Mouse (Mus musculus) cerebellum, adult (tissue): ENCODE measurements around the gene Gm17359.
A peak's percentile ranks its signal among the peaks of the same experiment; 100 is the strongest.

ENCODE experiments used
- ATAC-seq: cut with Nextera tagmentation; 2 replicates; pipeline ENCODE4 v1.9.2; 2017; ENCODE audit warnings: mild to moderate bottlenecking, moderate library complexity, mixed read lengths; ENCODE audit not compliant: insufficient number of reproducible peaks, low FRiP score, low TSS enrichment

The Gm17359 gene

DNA sequence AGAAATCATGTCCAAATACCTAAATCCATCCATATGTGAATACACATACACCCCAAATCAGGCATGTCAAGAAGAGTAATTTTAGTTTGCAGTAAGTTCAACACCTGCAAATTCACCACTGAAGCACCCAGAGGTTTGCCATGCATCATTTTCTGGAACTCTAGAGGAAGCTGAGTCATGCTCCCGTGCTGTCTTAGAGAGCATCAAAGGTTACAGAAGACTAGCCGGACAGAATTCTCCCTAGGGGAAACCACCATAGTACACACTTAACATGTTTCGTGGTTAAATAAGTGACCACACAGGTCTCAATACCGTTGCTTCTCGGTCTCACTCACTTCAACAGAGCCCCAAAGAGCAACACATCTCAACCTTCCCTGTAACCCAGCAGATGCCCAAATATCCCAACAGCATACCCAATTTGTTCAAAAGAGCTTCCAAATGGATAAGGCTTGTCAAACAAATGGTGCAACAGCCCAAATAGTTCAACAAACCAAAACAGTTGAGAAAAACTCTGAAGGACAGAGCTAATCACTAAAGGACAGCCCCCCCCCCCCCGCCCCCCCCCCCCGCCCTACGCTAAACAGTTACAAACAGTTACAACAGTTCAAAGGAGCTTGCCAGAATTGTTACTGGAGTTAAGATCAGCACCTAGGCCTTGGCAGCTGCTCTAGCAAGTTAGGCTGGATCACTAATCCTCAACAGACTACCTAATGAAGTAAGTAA lies at the start of gene Gm17359:
Gene Gm17359 (plus strand): TSS at position 618 of the 723 bp plus-strand sequence.
- no peak for ATAC-seq

DNA sequence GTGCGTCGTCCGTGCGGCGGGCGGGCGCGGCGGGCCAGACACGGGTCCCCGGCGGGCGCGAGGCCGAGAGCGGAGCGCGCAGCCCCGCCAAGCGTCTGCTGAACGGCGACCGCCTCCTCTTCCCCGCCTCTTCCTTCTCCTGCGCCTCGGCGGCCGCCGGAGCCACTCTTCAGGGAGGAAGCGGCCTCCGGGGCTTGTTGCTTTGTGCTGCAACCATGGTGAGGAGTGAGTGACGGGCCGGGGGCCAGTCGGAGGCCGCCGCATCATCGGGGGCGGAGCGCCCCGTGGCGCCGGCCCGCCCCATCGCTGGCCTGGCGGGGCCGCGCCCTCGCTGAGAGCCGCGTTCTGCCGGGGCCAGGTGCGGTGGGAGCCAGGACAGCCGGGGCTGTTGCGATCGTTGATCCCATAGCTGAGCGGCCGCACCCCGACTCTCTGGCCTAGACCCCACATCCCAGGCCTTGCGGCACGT lies 49.3 kb upstream of the Gm17359 start:
- peak; percentile 95 for ATAC-seq

DNA sequence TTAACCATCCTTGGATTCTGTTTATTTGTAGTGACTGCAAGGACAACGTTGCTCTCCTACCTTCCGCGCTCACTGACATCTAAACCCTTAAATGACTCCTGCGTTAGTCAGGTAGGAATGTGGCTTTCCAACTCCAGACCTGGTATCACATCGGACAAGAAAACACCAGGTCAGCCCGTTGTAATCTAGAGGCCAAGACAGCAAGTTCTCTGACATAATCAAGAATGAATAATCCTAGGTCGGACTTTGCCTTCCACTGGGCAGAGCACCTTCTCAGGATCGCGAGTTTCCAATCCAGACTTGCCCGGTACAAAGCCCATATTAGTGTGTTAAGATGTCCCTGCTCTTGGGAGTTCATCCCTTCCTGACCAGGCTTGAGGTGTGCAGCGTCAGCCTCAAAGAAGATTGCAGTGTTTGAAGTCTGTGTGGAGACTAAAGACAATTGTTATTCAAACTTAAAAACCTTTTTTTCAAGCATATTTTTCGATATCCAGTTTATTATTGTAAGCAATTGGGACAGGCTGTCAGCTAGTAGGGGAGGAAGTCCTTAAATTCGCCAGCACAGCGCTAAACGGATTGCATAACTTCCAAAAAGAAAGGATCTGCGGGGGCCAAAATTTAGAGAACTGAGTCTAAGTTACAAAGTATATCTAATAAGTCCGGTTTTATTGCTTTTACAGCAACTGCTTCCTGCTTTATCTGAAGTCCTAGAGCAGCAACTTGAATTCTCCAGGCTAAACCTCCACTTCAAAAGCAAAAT lies 48.6 kb upstream of the Gm17359 start:
- no peak for ATAC-seq

DNA sequence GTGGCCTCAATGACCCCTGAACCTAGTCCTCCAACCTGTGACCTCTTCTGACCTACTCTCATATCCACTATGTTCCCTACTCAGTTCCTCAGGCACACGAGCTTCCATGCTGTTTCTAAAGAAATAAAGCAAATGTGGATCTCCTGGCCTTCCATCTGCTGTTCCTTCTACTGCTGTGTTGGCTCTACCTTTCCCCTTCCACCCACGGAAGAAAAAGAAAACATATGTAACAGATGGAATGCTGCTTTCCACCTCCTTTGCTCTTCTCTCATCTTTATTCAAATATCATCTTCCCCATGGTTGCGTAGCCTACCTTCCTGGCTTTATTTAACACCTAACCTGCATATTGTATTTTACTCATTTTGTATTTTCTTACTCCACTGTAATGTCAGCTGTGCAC lies 47.4 kb upstream of the Gm17359 start:
- ATAC-seq = no peak

DNA sequence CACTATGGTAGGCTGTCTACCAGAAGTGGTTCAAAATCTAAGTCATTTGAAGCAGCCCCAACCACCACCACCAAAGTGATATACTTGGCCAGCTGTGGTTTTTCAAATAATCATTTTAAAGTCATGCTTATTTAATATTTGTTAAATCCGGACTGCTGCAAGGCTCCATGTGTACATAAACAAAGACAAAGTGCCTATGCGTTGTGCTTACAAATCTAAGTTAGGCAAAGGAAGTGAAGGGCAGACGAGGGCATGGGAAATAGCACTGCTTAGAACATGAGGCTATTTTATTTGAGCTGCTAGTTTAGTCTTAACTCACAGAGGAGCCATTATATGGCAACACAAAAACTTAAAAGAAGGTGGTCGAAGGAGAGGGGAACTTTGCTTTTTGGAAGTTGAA lies 43.4 kb upstream of the Gm17359 start:
- no peak for ATAC-seq

DNA sequence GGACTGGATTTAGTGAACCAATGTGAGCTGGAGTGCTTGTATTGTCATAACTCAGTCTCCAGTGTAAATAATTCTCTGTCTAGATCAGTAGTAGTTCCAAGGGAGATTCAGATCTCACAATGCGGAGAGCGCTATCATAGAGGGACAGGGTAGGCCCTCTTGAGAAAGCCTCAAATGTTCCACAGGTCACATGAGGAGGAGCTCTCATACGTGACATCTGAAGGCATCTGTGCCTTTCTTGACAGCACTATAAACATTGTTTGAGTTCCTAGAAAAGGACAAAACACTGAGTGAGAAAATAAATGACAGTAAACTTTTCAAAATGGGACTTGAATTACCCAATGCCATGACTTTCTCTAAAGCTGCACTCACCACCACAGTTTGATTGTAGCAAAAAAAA lies 41.8 kb upstream of the Gm17359 start:
- no peak for ATAC-seq

DNA sequence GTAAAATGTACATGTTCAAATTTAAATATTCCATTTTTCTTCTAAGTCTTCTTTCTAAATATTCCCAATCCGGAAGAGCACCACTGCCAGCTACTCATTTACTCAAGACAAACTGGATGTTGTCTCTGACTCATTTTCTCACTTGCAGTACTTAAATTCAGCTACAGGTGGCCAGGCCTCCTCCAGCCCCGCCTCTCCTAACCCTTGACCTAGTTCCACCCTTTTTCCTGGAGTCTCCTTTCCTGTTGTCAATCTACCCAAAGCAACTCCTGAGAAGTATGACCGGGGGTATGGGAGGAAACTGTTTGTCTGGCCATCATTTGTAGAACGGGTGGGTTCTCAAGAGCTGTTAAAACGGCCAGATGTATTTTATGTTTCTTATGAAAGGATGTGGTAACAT lies 40.4 kb upstream of the Gm17359 start:
- no peak for ATAC-seq

DNA sequence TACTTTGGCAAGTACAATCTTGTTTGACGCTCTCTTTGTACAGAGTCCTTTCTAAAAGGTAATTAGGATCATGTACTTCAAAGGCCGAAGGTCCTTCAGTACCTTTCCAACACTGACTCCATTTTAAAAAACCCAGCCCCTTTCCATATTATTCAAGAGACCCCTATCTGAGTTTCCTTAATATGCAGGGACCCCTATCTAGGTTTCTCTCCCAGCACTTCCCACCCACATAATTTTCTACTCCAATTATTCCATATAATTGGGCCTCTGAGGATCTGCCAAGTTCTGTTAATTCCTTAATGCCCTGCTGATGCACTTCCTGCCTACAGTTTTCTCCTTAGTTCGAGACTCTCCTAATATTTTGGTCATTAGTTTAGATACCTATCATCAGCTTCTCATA lies 39.9 kb upstream of the Gm17359 start:
- no peak for ATAC-seq

DNA sequence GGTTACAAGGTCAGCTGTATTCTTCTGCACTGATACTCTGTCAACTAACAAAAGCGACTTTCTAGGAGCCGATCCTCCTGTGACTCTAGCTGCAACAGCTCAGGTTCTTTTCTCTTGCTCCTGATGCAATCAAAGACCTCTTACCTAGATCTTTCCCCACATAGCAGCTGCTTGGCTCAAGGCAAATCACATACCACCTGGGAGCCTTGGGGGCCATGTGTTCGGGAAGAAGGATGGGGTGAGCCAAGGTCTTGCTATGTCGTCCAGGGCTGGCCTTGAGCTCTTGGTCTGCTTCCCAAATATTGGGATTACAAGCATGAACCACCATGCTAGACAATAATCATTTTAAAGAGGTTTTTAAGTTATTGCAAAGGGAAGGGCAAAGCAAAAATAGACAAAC lies 39.2 kb upstream of the Gm17359 start:
- ATAC-seq = no peak

DNA sequence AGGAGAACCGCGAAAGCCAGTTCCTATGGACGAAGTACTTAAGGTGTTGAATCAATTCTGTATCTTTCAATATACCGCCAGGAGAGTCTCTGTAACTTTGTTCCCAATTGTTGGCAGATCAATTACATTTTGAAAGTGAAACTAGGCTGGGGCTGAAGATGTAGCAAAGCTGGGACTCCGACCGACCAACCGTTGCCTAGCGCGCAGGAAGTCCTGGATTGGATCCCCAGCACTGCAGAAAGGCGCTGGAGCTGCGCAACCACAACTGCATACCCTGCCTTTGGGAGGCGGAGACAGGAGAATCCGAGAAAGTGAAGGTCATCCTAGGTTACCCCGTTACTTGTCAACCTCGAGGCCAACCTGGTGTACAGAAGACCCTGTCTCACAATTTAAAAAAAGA lies 37.1 kb upstream of the Gm17359 start:
- no peak for ATAC-seq

DNA sequence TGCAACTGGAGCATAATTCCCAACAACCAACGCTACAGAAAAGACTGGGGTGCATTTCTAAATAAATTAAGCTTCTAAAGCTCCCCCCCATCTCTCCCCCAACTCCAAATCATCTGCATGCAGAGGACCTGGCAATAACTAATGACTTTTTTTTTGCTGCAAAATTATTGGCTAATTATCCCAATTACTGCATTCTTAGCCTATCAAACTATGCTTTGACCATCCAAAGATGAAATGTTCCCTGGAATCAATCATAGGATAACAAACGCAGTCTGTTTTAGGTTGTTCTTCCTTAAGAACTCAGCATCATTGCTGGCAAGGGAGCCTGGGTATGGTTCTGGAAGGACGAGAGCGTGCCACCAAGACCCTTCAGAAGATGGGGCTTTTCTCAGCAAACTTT lies 27.9 kb upstream of the Gm17359 start:
- ATAC-seq = no peak

DNA sequence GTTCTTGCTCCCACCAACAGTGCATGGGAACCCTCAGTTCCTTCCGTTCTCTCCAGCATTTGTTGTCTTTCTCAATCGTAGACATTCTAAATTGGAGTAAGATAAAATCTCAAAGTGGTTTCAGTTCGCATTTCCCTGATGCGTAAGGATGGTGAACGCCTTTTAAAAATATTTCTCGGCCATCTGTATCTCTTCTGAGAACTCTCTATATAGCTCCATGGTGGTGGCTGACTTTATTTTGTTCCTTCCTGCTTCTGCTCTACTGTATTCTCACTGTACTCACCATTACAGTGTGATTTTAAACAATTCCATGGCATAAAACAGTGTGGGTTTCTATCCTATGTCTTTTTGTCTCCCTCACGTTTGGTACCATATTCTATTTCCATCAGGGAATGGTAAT lies 26.3 kb upstream of the Gm17359 start:
- no peak for ATAC-seq

DNA sequence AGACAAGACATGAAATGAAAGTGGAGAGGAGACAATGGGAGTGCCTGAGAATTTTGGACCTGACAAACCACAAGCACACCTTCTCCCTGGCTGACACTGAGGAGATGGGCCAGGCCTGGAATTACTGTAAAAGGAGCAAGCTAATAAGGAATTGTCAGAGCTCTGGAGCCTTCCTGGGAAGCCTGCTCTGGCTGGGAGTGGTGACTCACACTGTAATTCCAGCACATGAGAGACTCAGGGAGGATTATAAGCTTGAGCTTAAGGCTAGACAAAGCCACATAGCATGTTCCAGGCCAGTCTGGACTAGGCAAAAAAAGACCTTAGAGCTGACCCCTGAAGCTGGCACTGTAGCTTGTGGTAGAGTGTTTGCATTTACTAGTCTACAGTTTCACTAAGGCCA lies 24.6 kb upstream of the Gm17359 start:
- no peak for ATAC-seq

DNA sequence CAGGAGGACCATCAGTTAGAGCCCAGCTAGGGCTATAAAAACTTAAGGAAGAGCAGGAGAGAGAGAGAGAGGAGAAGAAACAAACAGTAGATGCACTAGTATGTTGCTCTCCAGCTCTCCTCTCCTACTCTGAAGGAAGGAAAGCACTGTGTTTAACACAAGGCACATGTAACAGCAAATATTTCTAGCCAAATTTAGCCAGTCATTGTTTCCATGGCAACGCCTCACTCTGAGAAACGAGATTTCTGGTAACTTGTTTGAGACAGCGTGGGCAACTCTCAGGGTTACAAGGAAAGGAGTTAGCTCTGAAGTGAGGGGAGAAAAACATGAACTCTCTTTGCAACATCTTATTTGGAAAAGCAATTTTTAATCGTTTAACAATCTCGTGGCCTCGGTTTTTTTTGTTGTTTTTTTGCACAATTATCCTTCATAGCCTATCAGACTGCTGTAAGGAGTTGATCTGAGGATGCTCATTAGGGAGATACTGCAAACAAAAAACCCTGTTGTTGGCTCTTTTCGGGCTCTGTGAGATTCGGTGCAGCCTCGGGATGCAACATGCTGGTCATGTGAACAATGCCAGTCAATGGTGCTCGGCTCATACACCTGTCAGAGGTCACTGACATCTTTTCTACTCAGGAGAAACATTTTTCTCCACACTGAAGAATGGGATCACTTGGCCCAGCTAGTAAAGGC lies 22.3 kb upstream of the Gm17359 start:
- ATAC-seq = no peak

DNA sequence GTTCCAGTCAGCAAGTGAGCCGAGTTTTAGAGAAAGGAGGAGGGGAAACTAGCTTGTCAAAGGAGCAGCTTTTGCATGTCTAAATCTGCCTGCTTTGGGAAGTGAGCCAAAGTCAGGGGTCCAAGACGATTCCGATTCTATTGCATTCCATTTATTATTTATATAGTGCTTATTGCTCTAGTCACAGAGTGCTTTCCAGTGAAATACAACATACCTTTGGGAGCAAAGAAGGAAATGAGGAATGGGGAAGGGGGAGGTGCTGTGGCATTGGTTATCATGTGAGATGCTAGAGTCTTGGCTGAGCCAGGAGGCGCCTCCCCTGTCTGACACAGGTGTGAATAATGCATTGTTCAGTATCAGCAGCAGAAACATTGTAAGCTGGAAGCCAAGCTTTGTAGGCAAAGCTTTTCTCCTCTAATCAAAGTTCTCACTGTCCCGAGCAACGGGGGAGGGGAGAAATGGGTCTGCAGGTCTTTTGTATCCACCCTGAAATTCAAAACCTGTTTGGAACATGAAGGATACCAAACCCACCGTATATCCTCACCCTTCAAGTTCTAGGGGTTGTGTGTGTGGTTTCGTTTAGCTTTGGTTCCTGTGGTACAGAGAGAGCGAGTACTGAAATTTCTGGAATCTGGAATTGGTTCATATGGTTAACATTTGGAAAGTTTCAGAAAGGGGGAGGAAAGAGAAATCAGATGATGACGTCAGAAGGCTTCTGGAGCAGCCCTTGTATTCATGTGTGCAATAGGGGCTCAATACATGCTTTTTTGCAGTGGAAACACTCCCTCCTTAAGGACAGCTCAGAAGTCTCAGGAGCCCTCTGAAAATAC lies 11.5 kb upstream of the Gm17359 start:
- no peak for ATAC-seq

DNA sequence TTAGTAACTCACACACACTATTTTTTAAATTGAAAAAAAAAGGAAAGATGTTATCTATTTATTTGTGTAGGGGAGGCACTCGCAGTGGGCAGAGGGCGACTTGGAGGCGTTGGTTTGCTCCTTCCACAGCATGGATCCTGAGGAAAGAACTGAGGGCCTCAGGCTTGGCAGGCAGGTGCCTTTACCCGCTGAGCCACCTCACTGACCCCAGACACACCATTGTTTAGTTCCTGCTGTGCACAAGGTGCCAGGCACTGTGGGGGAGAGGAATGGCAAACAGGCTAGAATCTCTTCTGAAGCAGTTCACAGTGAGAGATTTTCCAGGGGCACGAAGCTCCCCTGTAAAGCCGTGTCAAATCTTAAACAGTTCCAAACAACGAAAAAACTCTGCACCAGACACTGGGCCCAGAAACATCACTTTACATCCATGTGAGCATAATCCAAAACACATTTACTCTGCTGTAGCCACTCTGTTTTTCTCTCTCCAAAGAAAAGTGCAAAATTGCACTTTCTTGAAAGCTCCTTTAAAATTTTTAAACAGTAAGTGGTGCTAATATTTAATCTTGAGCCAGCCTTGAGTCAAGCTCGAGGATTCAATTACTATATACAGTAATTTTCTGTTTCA lies 6.7 kb upstream of the Gm17359 start:
- ATAC-seq = no peak

DNA sequence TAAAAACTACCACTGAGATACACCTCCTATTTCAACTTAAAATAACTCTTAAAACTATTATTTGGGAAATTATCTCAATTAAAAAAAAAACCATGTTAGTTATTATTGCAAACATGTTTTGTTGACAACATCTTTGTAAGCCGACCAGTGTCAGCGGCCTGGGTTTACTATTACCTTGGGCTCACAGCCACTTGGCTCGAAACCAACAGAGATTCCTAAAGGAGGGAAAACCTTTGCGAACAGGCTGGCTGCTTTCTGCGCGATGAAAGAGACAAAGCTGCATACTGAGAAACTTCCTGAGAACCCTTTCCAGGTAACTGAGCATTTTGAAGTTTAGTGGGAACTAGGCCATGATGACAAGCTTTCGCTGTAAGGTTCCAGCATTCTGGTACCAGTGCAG lies 3.4 kb upstream of the Gm17359 start:
- ATAC-seq = no peak

DNA sequence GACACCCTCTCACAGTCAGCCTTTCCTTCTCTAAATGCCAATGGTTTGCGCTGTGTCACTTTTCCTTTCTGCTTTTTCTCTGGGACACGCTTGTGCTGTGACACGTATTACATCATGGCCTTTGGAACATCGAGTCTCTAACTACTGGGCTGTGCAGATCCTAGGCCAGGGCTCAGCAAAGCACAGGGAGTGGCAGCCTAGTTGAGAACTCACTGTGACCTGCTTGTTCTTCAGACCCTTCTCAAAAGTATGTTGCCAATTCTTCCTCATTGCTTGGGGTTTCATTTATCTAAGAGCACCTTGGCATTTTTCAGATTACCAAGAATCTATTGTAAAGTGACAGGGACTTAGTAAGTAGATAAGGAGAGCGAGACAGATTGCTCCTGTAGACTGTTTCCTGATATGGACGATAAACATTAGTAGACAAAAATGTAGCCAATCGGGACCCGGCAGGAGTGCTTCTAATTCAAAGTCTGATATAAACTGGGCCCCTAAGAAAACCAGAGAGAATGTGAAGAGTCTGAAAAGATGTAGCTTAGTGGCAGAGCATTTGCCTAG lies 2.7 kb upstream of the Gm17359 start:
- no peak for ATAC-seq

DNA sequence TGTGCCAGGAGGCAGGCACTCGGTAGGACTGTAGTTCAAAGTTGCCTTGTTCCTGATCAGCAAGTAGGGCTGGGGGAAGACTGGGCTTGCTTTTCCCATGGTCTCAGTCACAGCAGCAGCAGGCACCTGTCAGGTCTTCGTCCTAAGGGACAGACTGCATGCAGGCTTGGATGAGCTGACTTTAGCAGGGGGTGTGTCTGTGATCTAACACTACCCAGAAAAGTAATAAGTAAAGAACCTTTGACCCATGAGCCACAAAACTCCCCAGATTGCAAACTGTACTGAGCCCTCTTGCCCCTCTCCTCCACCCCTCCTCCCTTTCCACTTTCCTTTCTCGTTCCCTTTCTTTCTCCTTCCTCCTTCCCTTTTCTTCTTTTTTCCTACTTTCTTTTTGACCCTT lies 4.3 kb downstream of the Gm17359 start:
- ATAC-seq = no peak
